Mouse (Mus musculus) C2C12 (cell line): ENCODE data around the gene Larp4b. TPM values are rescaled to one million over a fixed set of nuclear protein-coding genes. Genes with fewer than 3 reads are reported as not detected.

Source experiments
- H3K27me3 ChIP-seq: one replicate; pipeline ENCODE4 v1.6.1; 2011; ENCODE audit not compliant: control insufficient read depth, insufficient read depth, insufficient read length
- H3K36me3 ChIP-seq: one replicate; pipeline ENCODE4 v1.6.1; 2011; ENCODE audit not compliant: control insufficient read depth, insufficient read depth
- H3K4me3 ChIP-seq: one replicate; pipeline ENCODE4 v1.5.1; 2011; ENCODE audit warnings: mild to moderate bottlenecking, control low read depth; ENCODE audit not compliant: poor library complexity, insufficient read depth, severe bottlenecking
- H3K79me2 ChIP-seq: one replicate; pipeline ENCODE4 v1.6.1; 2011; ENCODE audit not compliant: control insufficient read depth, insufficient read depth
- H3K79me3 ChIP-seq: one replicate; pipeline ENCODE4 v1.6.1; 2011; ENCODE audit warnings: low read depth, control low read depth
- H3ac ChIP-seq: one replicate; pipeline ENCODE3; 2011; ENCODE audit warnings: low read depth; ENCODE audit not compliant: control insufficient read depth, insufficient read length
- CEBPB ChIP-seq: IDR thresholded peaks from one replicate; pipeline ENCODE4 v1.6.1; 2011; ENCODE audit warnings: low read depth, mild to moderate bottlenecking, control low read depth, moderate library complexity
- CTCF ChIP-seq: IDR thresholded peaks from one replicate; pipeline ENCODE4 v1.5.1; 2011; ENCODE audit not compliant: control insufficient read depth, insufficient read depth, insufficient read length
- FOSL1 ChIP-seq: IDR thresholded peaks from one replicate; pipeline ENCODE4 v1.8.0; 2011; ENCODE audit warnings: mild to moderate bottlenecking, low read length; ENCODE audit not compliant: poor library complexity, insufficient read depth, severe bottlenecking
- MAX ChIP-seq: IDR thresholded peaks from one replicate; pipeline ENCODE4 v1.6.1; 2011; ENCODE audit warnings: mild to moderate bottlenecking, control low read depth
- MYOD1 ChIP-seq: IDR thresholded peaks from one replicate; pipeline ENCODE4 v1.6.1; 2011; ENCODE audit warnings: low read depth; ENCODE audit not compliant: control insufficient read depth, insufficient read length
- MYOG ChIP-seq: IDR thresholded peaks from one replicate; pipeline ENCODE4 v1.6.1; 2011; ENCODE audit not compliant: control insufficient read depth, insufficient read length; ENCODE audit errors: extremely low read depth
- USF1 ChIP-seq: IDR thresholded peaks from one replicate; pipeline ENCODE4 v1.6.1; 2011; ENCODE audit warnings: low read depth, mild to moderate bottlenecking, control low read depth, moderate library complexity
- polyA plus RNA-seq: library from polyadenylated mRNA; unstranded; fragments of >200 nt; fragmentation: generic; extraction: Trizol; gene quantifications from one replicate; pipeline ENCODE4 v1.2.1, GENCODE M21; 2012; ENCODE audit warnings: missing spikeins

Larp4b gene
- polyA plus RNA-seq, 1 experiment, result 15.2 TPM

DNA sequence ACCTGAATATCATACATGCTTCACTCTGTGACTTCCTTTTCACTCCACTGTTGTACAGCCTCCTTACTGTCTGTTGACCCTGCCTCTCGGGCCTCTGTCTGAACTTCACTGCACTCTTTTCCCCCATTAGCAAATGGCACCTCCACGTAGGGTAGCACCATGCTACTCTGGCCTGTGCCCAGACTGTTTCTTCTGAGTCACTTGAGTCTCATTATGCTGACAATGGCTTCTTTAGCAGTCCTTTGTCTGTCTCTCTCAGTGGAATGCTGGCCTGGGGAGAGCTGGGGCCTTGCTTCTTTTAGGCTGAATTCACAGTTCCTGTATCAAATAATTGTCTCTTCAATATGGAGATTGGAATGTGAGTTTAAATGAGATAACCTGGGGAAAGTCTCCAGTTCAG, 48.7 kb downstream of the Larp4b start:
- peaks cover 18% of the 10 kb centered on the region for H3K79me3 ChIP-seq
- no peak overlapping the region for H3K4me3 ChIP-seq
- H3K79me2 ChIP-seq, result peaks cover 33% of the 10 kb centered on the region
- no peaks in the 10 kb centered on the region for H3K27me3 ChIP-seq
- peaks cover 85% of the 10 kb centered on the region for H3K36me3 ChIP-seq
- H3ac ChIP-seq, result no peak overlapping the region
- no peak for TF ChIP-seq CEBPB
- no peak for TF ChIP-seq CTCF
- TF ChIP-seq MYOD1, result no peak

DNA sequence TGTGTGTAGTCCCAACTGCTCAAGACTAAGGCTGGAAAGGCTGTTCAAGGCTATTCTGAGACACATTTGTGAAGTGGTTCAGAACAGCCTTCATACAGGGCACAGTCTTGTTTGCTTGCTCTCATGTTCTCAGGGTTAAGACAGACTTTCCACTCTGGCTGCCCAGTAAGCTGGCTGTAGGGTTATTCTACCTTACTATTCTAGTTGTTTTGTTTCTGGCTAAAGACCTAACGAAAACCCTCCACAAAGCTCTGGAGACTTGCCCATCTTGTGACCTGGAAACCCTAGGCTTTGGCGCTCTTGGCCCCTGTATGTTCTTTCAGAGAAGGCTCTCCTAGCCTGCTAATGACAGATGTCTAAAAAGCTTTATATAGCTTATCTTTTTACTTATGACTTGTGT, 55.1 kb downstream of the Larp4b start:
- no peaks in the 10 kb centered on the region for H3K27me3 ChIP-seq
- peaks cover 79% of the 10 kb centered on the region for H3K36me3 ChIP-seq
- H3ac ChIP-seq, result no peak overlapping the region
- peaks cover 7% of the 10 kb centered on the region for H3K79me2 ChIP-seq
- no peak for TF ChIP-seq MYOD1
- no peak for TF ChIP-seq CTCF
- no peak for TF ChIP-seq FOSL1
- TF ChIP-seq MAX, result no peak
- no peak for TF ChIP-seq USF1
- TF ChIP-seq CEBPB, result no peak
- TF ChIP-seq MYOG, result no peak
- H3K4me3 ChIP-seq, result no peak overlapping the region
- peaks cover 1% of the 10 kb centered on the region for H3K79me3 ChIP-seq

DNA sequence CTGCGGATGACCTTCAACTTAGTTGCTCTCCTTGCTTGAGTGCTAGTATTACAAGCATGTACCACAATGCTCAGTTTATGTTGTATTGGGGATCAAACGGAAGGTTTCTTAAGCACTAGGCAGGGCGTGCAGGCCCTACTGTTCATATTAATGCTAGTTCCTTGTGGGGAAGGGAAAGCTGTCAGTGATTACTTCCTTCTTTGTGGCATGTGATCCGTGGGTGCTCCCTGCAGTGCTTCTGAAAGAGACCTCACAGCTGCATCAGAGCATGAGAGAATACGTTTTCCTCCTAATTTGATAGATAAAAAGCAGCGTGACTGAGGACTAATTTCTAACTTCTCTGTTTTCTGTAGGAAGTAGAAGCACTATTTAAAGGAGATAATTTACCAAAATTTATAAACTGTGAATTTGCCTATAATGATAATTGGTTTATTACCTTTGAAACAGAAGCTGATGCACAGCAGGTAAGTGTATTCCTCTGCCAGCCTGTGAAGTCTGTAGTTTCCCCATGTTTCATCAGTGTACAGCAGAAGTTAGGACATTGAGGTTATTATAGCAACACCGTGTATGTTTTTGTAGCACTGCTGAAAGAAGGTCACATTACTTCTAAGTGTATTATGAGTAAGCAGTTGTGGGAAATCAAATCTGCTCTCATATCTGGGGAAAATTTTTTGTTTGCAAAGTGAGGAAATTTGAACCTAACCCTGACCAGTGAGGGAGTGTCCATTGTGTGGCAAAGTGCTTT, 56.0 kb downstream of the Larp4b start:
- Histone ChIP-seq H3K79me2 (no peaks in the 10 kb centered on the region), H3K36me3 (peaks cover 79% of the 10 kb centered on the region), H3K79me3 (peaks cover 4% of the 10 kb centered on the region), H3ac (peak overlapping the region; percentile 41), H3K27me3 (no peaks in the 10 kb centered on the region), H3K4me3 (no peak overlapping the region)
- no peak for TF ChIP-seq CTCF
- no peak for TF ChIP-seq FOSL1
- TF ChIP-seq USF1, result no peak

DNA sequence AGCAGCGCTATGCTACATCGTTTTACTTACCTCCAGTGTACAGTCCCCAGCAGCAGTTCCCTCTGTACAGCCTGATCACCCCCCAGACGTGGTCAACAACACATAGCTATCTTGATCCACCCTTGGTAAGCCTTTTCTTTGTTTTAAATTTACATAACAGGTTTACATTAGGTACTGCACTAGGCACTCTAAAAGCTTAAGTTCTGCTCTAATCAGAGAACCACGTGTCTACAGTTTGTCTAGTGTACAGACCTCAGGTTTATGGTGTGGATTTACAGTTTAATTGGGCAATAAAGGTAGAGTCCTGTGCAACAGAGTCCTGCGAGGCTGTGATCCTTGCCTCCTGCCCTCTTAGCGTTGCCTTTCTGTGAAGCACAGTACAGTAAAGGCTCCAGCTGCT, 57.4 kb downstream of the Larp4b start:
- peaks cover 4% of the 10 kb centered on the region for H3K79me3 ChIP-seq
- H3K36me3 ChIP-seq, result peaks cover 77% of the 10 kb centered on the region
- no peaks in the 10 kb centered on the region for H3K79me2 ChIP-seq
- H3K27me3 ChIP-seq, result no peaks in the 10 kb centered on the region
- no peak overlapping the region for H3K4me3 ChIP-seq
- H3ac ChIP-seq, result no peak overlapping the region
- TF ChIP-seq FOSL1, result no peak
- no peak for TF ChIP-seq MAX
- no peak for TF ChIP-seq MYOD1

DNA sequence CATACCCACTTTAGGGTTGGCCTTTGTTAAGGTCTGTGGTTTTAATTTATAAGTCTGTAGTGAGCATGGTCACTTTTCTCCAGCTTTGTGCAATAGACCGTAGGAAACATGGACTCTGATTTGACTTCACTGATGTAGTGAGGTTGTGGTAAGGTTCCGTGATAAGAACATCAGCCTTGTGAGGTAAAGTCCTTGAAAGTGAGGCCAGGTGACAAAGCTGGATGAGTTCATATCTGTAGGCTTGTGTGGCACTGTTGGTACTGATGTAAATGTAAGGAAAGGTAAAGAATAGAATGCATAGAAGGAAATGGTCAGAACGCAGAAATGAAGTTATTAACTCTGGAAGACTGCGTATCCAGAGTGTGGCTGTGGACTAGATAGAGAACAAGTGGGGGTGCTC, 57.9 kb downstream of the Larp4b start:
- Histone ChIP-seq H3K79me3 (peaks cover 4% of the 10 kb centered on the region), H3K4me3 (no peak overlapping the region), H3K79me2 (no peaks in the 10 kb centered on the region), H3K36me3 (peaks cover 71% of the 10 kb centered on the region), H3K27me3 (no peaks in the 10 kb centered on the region), H3ac (no peak overlapping the region)
- TF ChIP-seq FOSL1, result no peak
- TF ChIP-seq MYOD1, result no peak

DNA sequence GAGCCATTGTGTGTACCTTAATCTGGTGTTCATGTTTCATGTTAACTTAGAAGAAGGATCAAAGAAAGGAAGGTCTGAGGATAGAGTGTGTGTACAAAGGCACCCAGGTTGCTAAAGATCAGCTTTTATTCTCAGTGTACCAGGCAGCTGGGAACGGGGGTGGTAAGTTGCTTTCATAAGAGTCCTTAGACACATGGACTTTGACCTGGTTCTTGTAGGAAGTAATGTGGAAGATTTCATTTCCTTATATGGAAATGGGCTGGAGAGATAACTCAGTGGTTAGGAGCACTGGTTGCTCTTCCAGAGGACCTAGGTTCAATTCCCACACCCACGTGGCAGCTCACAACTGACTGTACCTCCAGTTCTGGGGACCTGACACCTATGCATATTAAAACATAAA, 58.6 kb downstream of the Larp4b start:
- Histone ChIP-seq H3K79me3 (peaks cover 4% of the 10 kb centered on the region), H3K27me3 (no peaks in the 10 kb centered on the region), H3ac (no peak overlapping the region), H3K4me3 (no peak overlapping the region), H3K79me2 (no peaks in the 10 kb centered on the region), H3K36me3 (peaks cover 71% of the 10 kb centered on the region)
- TF ChIP-seq CTCF, result no peak
- no peak for TF ChIP-seq CEBPB
